Mouse (Mus musculus): ENCODE data around the gene Ap4s1. TPM values are rescaled to one million over a fixed set of nuclear protein-coding genes. Genes with fewer than 3 reads are reported as not detected.
A peak's percentile ranks its signal among the peaks of the same experiment; 100 is the strongest.

The Ap4s1 gene
- polyA plus RNA-seq, 1 experiment: 10.3 TPM

GRCm38 (mm10) chr12:51666708-51667430 lies 24.0 kb upstream of the Ap4s1 start:
- Histone ChIP-seq H3K4me1 (replicated peaks; ENCODE audit: control insufficient read depth, insufficient read depth, low read length) (no peaks in the 10 kb centered on the region), H3K36me3 (ENCODE audit: control insufficient read depth, insufficient read depth, low read length) (no peaks in the 10 kb centered on the region), H3K27me3 (ENCODE audit: control insufficient read depth, insufficient read depth, low read length) (no peaks in the 10 kb centered on the region), H3K4me3 (ENCODE audit: control insufficient read depth, insufficient read depth, low read length) (no peak overlapping the region), H3K27ac (ENCODE audit: control insufficient read depth, insufficient read depth, low read length) (no peak overlapping the region)
- no peak for TF ChIP-seq CTCF (IDR thresholded peaks at IDR 0.05; ENCODE audit: borderline replicate concordance, control insufficient read depth, extremely low read depth, insufficient read depth, low read length, poor library complexity)
- no peak for TF ChIP-seq POLR2A (IDR thresholded peaks at IDR 0.05; ENCODE audit: control insufficient read depth, extremely low read depth, insufficient read depth, low read length, poor library complexity)
- no peak for DNase-seq
- 70% methylated on average over 4 of the region's 4 CpGs for WGBS

GRCm38 (mm10) chr12:51671231-51671891 lies 19.5 kb upstream of the Ap4s1 start:
- WGBS: 75% methylated on average over 5 of the region's 5 CpGs
- TF ChIP-seq POLR2A (IDR thresholded peaks at IDR 0.05; ENCODE audit: control insufficient read depth, extremely low read depth, insufficient read depth, low read length, poor library complexity) (no peak), CTCF (IDR thresholded peaks at IDR 0.05; ENCODE audit: borderline replicate concordance, control insufficient read depth, extremely low read depth, insufficient read depth, low read length, poor library complexity) (no peak)

GRCm38 (mm10) chr12:51673270-51673669 lies 17.6 kb upstream of the Ap4s1 start:
- Histone ChIP-seq H3K27ac (ENCODE audit: control insufficient read depth, insufficient read depth, low read length) (no peak overlapping the region), H3K4me3 (ENCODE audit: control insufficient read depth, insufficient read depth, low read length) (no peak overlapping the region), H3K27me3 (ENCODE audit: control insufficient read depth, insufficient read depth, low read length) (no peaks in the 10 kb centered on the region), H3K36me3 (ENCODE audit: control insufficient read depth, insufficient read depth, low read length) (no peaks in the 10 kb centered on the region), H3K4me1 (replicated peaks; ENCODE audit: control insufficient read depth, insufficient read depth, low read length) (0 out of 2 replicates have a peak, but pooled peaks cover 2% of the 10 kb centered on the region)
- DNase-seq: no peak
- WGBS: 85% methylated on average over 4 of the region's 4 CpGs
- TF ChIP-seq CTCF (IDR thresholded peaks at IDR 0.05; ENCODE audit: borderline replicate concordance, control insufficient read depth, extremely low read depth, insufficient read depth, low read length, poor library complexity) (no peak), POLR2A (IDR thresholded peaks at IDR 0.05; ENCODE audit: control insufficient read depth, extremely low read depth, insufficient read depth, low read length, poor library complexity) (no peak)

More at GRCm38 (mm10) chr12:51671231-51671891, 19.5 kb upstream of the Ap4s1 start:
- no peak overlapping the region for H3K4me3 ChIP-seq (ENCODE audit: control insufficient read depth, insufficient read depth, low read length)
- no peaks in the 10 kb centered on the region for H3K27me3 ChIP-seq (ENCODE audit: control insufficient read depth, insufficient read depth, low read length)
- DNase-seq: no peak
- no peaks in the 10 kb centered on the region for H3K36me3 ChIP-seq (ENCODE audit: control insufficient read depth, insufficient read depth, low read length)
- H3K4me1 ChIP-seq (replicated peaks; ENCODE audit: control insufficient read depth, insufficient read depth, low read length): 0 out of 2 replicates have a peak, but pooled peaks cover 2% of the 10 kb centered on the region
- no peak overlapping the region for H3K27ac ChIP-seq (ENCODE audit: control insufficient read depth, insufficient read depth, low read length)

GRCm38 (mm10) chr12:51676442-51676841 lies 14.4 kb upstream of the Ap4s1 start:
- Histone ChIP-seq H3K4me1 (replicated peaks; ENCODE audit: control insufficient read depth, insufficient read depth, low read length) (peaks cover 5% of the 10 kb centered on the region; the same call in 1 of the 2 replicates), H3K36me3 (ENCODE audit: control insufficient read depth, insufficient read depth, low read length) (no peaks in the 10 kb centered on the region)
- 83% methylated on average over 2 of the region's 2 CpGs for WGBS

GRCm38 (mm10) chr12:51678844-51679243 lies 12.0 kb upstream of the Ap4s1 start:
- H3K4me1 ChIP-seq (replicated peaks; ENCODE audit: control insufficient read depth, insufficient read depth, low read length): peaks cover 3% of the 10 kb centered on the region; the same call in 1 of the 2 replicates
- H3K4me3 ChIP-seq (ENCODE audit: control insufficient read depth, insufficient read depth, low read length): no peak overlapping the region
- 97% methylated on average over 1 of the region's 1 CpGs for WGBS
- no peaks in the 10 kb centered on the region for H3K36me3 ChIP-seq (ENCODE audit: control insufficient read depth, insufficient read depth, low read length)
- H3K27me3 ChIP-seq (ENCODE audit: control insufficient read depth, insufficient read depth, low read length): no peaks in the 10 kb centered on the region
- no peak for DNase-seq
- H3K27ac ChIP-seq (ENCODE audit: control insufficient read depth, insufficient read depth, low read length): no peak overlapping the region
- no peak for TF ChIP-seq POLR2A (IDR thresholded peaks at IDR 0.05; ENCODE audit: control insufficient read depth, extremely low read depth, insufficient read depth, low read length, poor library complexity)
- no peak for TF ChIP-seq CTCF (IDR thresholded peaks at IDR 0.05; ENCODE audit: borderline replicate concordance, control insufficient read depth, extremely low read depth, insufficient read depth, low read length, poor library complexity)

More at GRCm38 (mm10) chr12:51676442-51676841, 14.4 kb upstream of the Ap4s1 start:
- no peak for TF ChIP-seq CTCF (IDR thresholded peaks at IDR 0.05; ENCODE audit: borderline replicate concordance, control insufficient read depth, extremely low read depth, insufficient read depth, low read length, poor library complexity)
- no peak for TF ChIP-seq POLR2A (IDR thresholded peaks at IDR 0.05; ENCODE audit: control insufficient read depth, extremely low read depth, insufficient read depth, low read length, poor library complexity)
- H3K27me3 ChIP-seq (ENCODE audit: control insufficient read depth, insufficient read depth, low read length): no peaks in the 10 kb centered on the region
- no peak overlapping the region for H3K27ac ChIP-seq (ENCODE audit: control insufficient read depth, insufficient read depth, low read length)
- DNase-seq: no peak
- H3K4me3 ChIP-seq (ENCODE audit: control insufficient read depth, insufficient read depth, low read length): no peak overlapping the region

- H3K4me3 ChIP-seq (ENCODE audit: control insufficient read depth, insufficient read depth, low read length): no peak overlapping the region
- DNase-seq: peak; percentile 37
- TF ChIP-seq POLR2A (IDR thresholded peaks at IDR 0.05; ENCODE audit: control insufficient read depth, extremely low read depth, insufficient read depth, low read length, poor library complexity) (no peak), CTCF (IDR thresholded peaks at IDR 0.05; ENCODE audit: borderline replicate concordance, control insufficient read depth, extremely low read depth, insufficient read depth, low read length, poor library complexity) (no peak)
- 91% methylated on average over 2 of the region's 2 CpGs for WGBS
- no peaks in the 10 kb centered on the region for H3K36me3 ChIP-seq (ENCODE audit: control insufficient read depth, insufficient read depth, low read length)
- H3K4me1 ChIP-seq (replicated peaks; ENCODE audit: control insufficient read depth, insufficient read depth, low read length): peaks cover 7% of the 10 kb centered on the region
- H3K27me3 ChIP-seq (ENCODE audit: control insufficient read depth, insufficient read depth, low read length): no peaks in the 10 kb centered on the region
- H3K27ac ChIP-seq (ENCODE audit: control insufficient read depth, insufficient read depth, low read length): no peak overlapping the region; the same call in 1 of the 2 replicates
Measured at GRCm38 (mm10) chr12:51688546-51688945, 2.3 kb upstream of the Ap4s1 start.
